Mouse (Mus musculus) adrenal gland, postnatal 10 days (tissue): ENCODE measurements around the gene Olfr159. TPM values are rescaled to one million over a fixed set of nuclear protein-coding genes. Genes with fewer than 3 reads are reported as not detected.
"Not testable (repeated sequence)": the region's sequence is repeated elsewhere in the genome, so short reads cannot be mapped to it uniquely, and the experiment has no call there.

Experiments used
- DNase-seq: peaks from one replicate; pipeline ENCODE4 v3.0.0; 2021; ENCODE audit warnings: mixed read lengths
- long read RNA-seq, 2 experiments: library from polyadenylated mRNA; stranded (forward); transcript quantifications; one replicate each; pipeline ENCODE4 v2.0.0; 2021
- total RNA-seq, 2 experiments: library from RNA; stranded (reverse); gene quantifications; 2 replicates each; pipeline ENCODE4 v1.2.3; 2021

Gene Olfr159
- total RNA-seq = not detected
- long read RNA-seq, experiment 1 = 0 reads
- long read RNA-seq, experiment 2 = 0 reads

GRCm38 (mm10) chr4:43770909-43771308 lies at the start of gene Olfr159:
Gene Olfr159 (minus strand): TSS chr4:43771009.
- DNase-seq = no peak

DNA sequence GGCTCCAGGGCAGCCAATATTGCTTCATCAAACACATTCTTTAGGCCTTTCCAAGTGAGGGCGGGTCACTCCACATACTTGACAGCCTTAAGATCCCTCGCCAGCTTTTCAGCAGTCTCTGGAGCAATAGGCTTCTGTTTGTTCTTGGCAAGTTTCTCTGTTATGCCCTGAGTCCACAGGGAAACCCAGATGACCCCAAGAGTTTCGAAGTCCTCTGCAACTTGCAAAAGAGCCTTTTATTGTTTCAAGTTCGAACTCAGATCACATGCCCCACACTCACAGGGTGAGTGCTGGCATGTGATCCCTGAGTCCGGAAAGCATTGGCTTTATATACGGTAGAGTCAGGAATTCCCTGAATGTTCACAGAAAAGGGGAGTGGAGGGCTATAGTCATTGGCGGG lies 28.1 kb upstream of the Olfr159 start:
- peak; percentile 35 for DNase-seq

GRCm38 (mm10) chr4:43795844-43796243 lies 25.0 kb upstream of the Olfr159 start:
- not testable (repeated sequence) for DNase-seq

DNA sequence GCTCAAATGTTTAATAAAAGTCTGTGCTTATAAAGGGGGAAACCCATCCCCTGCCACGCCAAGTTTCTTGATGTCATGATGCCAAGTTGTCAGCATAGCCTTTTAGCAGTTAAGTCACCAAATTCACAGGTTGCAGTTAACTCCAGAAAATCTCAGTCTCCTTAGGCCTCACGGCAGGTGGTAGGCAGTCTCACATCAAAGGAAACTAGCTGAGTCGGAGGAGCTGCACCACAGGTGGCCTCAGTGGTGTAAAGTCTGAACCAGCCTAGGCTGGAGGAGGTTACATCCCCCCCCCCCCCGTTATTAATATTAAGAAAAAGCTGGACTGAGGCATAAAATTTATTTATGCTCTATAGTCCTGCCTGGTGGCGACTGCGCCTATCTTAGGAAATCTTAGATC lies 24.5 kb upstream of the Olfr159 start:
- no peak for DNase-seq

DNA sequence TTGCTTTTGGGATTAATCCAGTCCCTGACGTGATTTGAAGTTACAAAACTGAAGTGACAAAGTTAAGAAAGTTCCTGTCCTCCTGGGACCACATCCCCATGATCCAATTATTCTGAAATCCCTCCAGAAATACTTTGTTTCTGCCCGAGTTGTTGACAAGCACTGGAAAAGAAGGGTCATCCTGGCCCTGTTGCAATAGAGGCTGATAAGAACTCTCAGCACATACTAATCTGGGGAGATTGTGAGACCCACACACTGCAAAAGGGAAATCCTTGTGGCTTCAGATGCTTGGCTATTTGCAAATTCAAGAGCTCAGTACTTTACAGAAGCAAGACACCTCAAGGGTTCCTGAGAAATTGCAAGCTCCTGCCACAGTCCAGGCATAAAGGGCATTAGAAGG lies 1.5 kb upstream of the Olfr159 start:
- peak; percentile 13 for DNase-seq

- peak; percentile 12 for DNase-seq
Observed at GRCm38 (mm10) chr4:43771626-43772025, 817 bp upstream of the Olfr159 start.

GRCm38 (mm10) chr4:43769374-43769773 lies 1.4 kb downstream of the Olfr159 start:
- DNase-seq = no peak

GRCm38 (mm10) chr4:43768341-43768740 lies 2.5 kb downstream of the Olfr159 start:
- no peak for DNase-seq

DNA sequence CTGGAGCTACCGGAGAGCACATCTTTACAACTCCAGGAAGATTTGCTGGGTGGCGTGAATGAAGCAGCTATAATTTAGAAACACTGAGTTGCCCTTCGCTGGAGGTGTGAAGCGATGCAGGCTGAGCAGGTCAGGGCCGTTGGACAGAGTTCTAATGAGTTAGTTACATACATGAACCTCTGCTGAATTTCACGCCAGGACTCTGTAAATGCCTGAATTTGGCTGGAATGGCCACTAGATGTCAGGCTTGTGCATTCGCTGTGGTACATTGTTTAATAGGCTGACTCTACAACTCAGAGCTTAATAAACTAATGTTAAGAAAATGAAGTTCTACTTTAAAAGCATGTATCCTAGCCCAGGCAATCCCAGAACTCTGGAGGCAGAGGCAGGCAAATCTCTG lies 7.4 kb downstream of the Olfr159 start:
- peak; percentile 66 for DNase-seq

DNA sequence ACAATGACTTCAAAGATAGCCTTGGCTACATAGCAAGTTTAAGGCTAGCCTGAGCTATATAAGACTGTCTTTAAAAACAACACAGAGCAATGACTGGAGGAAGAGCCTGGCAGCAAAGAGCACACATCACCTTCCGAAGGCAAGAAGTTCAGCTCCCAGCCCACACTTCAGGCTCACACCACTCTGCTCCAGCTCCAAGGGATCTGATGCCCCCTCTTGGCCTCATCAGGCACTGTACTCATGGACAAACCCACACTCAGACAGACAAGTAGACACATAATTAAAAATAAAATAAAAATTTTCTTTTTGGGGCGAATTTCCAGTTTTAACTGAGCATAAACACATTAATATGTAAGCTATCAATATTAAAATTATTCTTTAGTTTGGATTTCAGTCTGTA lies 9.5 kb downstream of the Olfr159 start:
- no peak for DNase-seq

DNA sequence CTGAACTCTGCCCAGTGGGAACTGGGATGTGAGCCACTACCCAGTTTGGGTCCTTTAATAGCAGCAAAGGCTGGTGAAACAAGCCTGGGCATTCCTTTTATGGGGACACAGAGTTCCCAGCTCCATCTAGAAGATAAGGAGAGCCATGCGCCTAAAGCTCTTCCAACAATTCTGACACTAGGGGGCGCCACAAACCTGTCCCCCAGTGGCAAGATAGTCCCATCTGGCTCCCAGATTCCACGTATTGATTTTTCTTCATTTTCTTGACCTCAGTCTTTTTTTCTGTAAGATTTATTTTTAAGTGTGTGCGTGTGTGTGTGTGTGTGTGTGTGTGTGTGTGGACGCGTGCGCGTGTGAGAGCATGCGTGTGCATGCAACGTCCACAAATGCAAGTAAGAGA lies 10.3 kb downstream of the Olfr159 start:
- peak; percentile 68 for DNase-seq

- peak; percentile 22 for DNase-seq
Observed at GRCm38 (mm10) chr4:43759571-43760418, 11.0 kb downstream of the Olfr159 start.

- DNase-seq = no peak
Observed at GRCm38 (mm10) chr4:43757213-43757612, 13.6 kb downstream of the Olfr159 start.

- no peak for DNase-seq
Observed at GRCm38 (mm10) chr4:43745187-43745586, 25.6 kb downstream of the Olfr159 start.

GRCm38 (mm10) chr4:43743099-43743498 lies 27.7 kb downstream of the Olfr159 start:
- DNase-seq = no peak

GRCm38 (mm10) chr4:43742637-43743036 lies 28.2 kb downstream of the Olfr159 start:
- no peak for DNase-seq

DNA sequence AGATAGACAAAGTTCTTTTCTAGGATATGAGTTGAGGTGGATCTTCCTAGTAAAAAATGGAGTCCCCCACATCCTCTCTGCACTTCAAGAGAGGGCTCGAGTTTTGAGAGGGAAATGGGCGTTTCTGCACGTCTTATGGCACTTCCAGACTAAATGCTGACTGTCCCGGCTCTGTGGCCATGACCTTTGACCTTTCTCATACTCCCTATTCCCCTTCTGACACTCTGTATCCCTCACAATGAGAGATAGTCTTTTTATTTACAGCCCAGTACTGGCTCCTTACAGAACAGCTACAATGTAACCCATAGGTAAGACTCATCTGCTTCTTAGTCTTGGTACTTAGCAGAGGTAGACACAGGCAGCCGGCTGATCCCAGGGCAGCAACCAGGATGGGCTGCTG lies 29.3 kb downstream of the Olfr159 start:
- no peak for DNase-seq

- no peak for DNase-seq
Observed at GRCm38 (mm10) chr4:43738989-43739674, 31.7 kb downstream of the Olfr159 start.

DNA sequence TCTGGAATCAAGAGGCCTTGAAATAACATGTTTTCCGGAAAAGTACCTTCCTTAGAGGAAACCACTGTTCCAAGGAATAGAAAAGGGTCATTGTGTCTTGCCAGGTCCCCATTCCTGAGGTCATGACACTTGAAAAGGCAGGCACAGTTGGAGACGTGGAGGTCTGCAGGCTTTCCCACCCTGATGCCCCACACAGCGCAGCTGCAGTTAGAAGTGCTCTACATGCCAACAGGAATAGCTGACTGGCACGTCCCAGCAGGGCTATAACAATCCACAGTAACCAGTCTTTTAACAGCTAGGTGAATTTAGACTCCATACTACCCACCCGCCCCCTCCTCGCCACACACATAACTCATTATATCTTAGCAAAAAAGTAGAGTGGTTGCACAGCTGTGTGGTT lies 33.7 kb downstream of the Olfr159 start:
- DNase-seq = no peak

- no peak for DNase-seq
Observed at GRCm38 (mm10) chr4:43733186-43733585, 37.6 kb downstream of the Olfr159 start.

GRCm38 (mm10) chr4:43732171-43732570 lies 38.6 kb downstream of the Olfr159 start:
- DNase-seq = no peak

- DNase-seq = no peak
Observed at GRCm38 (mm10) chr4:43730750-43731297, 40.0 kb downstream of the Olfr159 start.
